Mouse (Mus musculus) forebrain, postnatal 0 days (tissue): ENCODE data around the gene Vmn2r40. TPM values are rescaled to one million over a fixed set of nuclear protein-coding genes. Genes with fewer than 3 reads are reported as not detected.
"Not testable (repeated sequence)": the region's sequence is repeated elsewhere in the genome, so short reads cannot be mapped to it uniquely, and the experiment has no call there.

Experiments
- ATAC-seq: fragments of 200-750 bp; cut with Nextera tagmentation; 2 replicates; pipeline ENCODE4 v1.8.0; 2017; ENCODE audit warnings: mild to moderate bottlenecking, moderate library complexity
- DNase-seq: peaks from one replicate; pipeline ENCODE4 v3.0.0-alpha.2; 2015
- H3K27ac ChIP-seq: fragments of 300-500 bp; sonication (generic); 2 replicates; pipeline ENCODE4 v1.5.1; 2014; ENCODE audit warnings: low read depth, mild to moderate bottlenecking, antibody characterized with exemption, low read length, moderate library complexity, mixed read lengths
- H3K27me3 ChIP-seq: fragments of 300-500 bp; sonication (generic); 2 replicates; pipeline ENCODE4 v1.6.1; 2014; ENCODE audit warnings: mild to moderate bottlenecking, low read length, mixed read lengths; ENCODE audit not compliant: insufficient read depth
- H3K36me3 ChIP-seq: fragments of 300-500 bp; sonication (generic); 2 replicates; pipeline ENCODE4 v1.6.1; 2014; ENCODE audit warnings: mild to moderate bottlenecking, moderate library complexity; ENCODE audit not compliant: insufficient read depth
- H3K4me1 ChIP-seq: fragments of 300-500 bp; sonication (generic); 2 replicates; pipeline ENCODE4 v1.6.1; 2014; ENCODE audit warnings: antibody characterized with exemption; ENCODE audit not compliant: insufficient read depth
- H3K4me2 ChIP-seq: fragments of 300-500 bp; sonication (generic); 2 replicates; pipeline ENCODE4 v1.6.1; 2014; ENCODE audit warnings: low read depth, mild to moderate bottlenecking, moderate library complexity
- H3K4me3 ChIP-seq: fragments of 300-500 bp; sonication (generic); 2 replicates; pipeline ENCODE4 v1.5.1; 2014; ENCODE audit warnings: low read depth, low read length, mixed read lengths
- H3K9ac ChIP-seq: fragments of 300-500 bp; sonication (generic); 2 replicates; pipeline ENCODE4 v1.6.1; 2014; ENCODE audit warnings: mild to moderate bottlenecking
- H3K9me3 ChIP-seq: fragments of 300-500 bp; sonication (generic); 2 replicates; pipeline ENCODE4 v1.6.1; 2016; ENCODE audit warnings: low read length
- WGBS: fragments of 180-500 bp; shearing (Covaris S2); extraction: QIAGEN DNeasy Blood & Tissue Kit; methylation state at CpG from one replicate; pipeline ENCODE4 v1.1.7; 2014; 5-methylcytosine and 5-hydroxymethylcytosine counted together
- polyA plus RNA-seq: library from polyadenylated mRNA; unstranded; fragments of >200 nt; fragmentation: Nextera tagmentation; extraction: Ambion mirVana; gene quantifications from 2 replicates; pipeline ENCODE4 v1.2.1, GENCODE M21; 2015
- total RNA-seq: library from RNA; depleted of rRNA; stranded (reverse); fragments of >200 nt; gene quantifications from 2 replicates; pipeline ENCODE4 v1.2.3, GENCODE M21; 2014; rRNA removed

The Vmn2r40 gene
- total RNA-seq (not detected in 2 replicates), polyA plus RNA-seq (not detected in 2 replicates)

DNA sequence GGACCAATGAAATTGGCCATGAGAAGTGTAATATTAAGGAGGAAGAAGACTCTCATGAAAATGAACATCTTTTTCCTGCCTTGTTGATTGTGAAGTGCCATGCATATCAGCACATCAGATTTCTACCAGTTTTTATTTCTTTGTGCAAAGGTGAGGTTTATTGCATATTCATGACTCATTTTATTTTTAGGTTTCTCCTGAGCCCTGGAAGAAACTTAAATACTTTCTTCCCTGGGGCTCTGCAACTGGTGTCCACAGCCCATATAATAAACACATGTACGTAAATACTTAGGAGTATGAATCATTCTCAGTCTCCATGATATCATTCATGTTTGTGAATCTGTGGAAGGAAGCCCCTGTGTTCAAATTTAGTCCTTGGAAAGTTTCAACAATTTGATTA is at the start of gene Vmn2r40:
Gene Vmn2r40 (minus strand): TSS at position 101 of the 400 bp plus-strand sequence.
- ATAC-seq, H3K36me3 ChIP-seq: not testable (repeated sequence)
- WGBS: no CpG with 5 or more reads among the region's 1 CpGs

More for the DNA sequence above, at the start of gene Vmn2r40:
- not testable (repeated sequence) for H3K9ac ChIP-seq, H3K27me3 ChIP-seq, H3K27ac ChIP-seq, H3K4me1 ChIP-seq, H3K9me3 ChIP-seq, DNase-seq, H3K4me2 ChIP-seq, H3K4me3 ChIP-seq

Other genes with a start within 250 kb of the Vmn2r40 start
- gene Vmn2r39, start 99.4 kb upstream of the Vmn2r40 start, total RNA-seq: not detected in 2 replicates
- gene Vmn2r39, start 99.4 kb upstream of the Vmn2r40 start, polyA plus RNA-seq: not detected in 2 replicates
- not detected in 2 replicates for gene Vmn2r38, start 166.4 kb upstream of the Vmn2r40 start, total RNA-seq
- not detected in 2 replicates for gene Vmn2r38, start 166.4 kb upstream of the Vmn2r40 start, polyA plus RNA-seq